Mouse (Mus musculus): ENCODE measurements around the gene Rnd1.
A peak's percentile ranks its signal among the peaks of the same experiment; 100 is the strongest.

Rnd1 gene

GRCm38 (mm10) chr15:98677977-98678376 lies 716 bp upstream of the Rnd1 start:
- ATAC-seq (ENCODE audit: low TSS enrichment), result no peak

- no peak for ATAC-seq (ENCODE audit: low TSS enrichment)
Measured at GRCm38 (mm10) chr15:98676471-98676870, 790 bp downstream of the Rnd1 start.

GRCm38 (mm10) chr15:98675634-98676250 lies 1.5 kb downstream of the Rnd1 start:
- peak; percentile 42 for ATAC-seq (ENCODE audit: low TSS enrichment)

- 0 out of 2 replicates have a peak, but pooled peaks have one; percentile 31 for ATAC-seq (ENCODE audit: low TSS enrichment)
Measured at GRCm38 (mm10) chr15:98674994-98675545, 2.2 kb downstream of the Rnd1 start.

- ATAC-seq (ENCODE audit: low TSS enrichment), result no peak
Measured at GRCm38 (mm10) chr15:98674284-98674993, 2.8 kb downstream of the Rnd1 start.

- ATAC-seq (ENCODE audit: low TSS enrichment), result no peak
Measured at GRCm38 (mm10) chr15:98673732-98674131, 3.5 kb downstream of the Rnd1 start.

- ATAC-seq (ENCODE audit: low TSS enrichment), result no peak
Measured at GRCm38 (mm10) chr15:98672592-98672991, 4.7 kb downstream of the Rnd1 start.

GRCm38 (mm10) chr15:98664042-98664907 lies 13.0 kb downstream of the Rnd1 start:
- ATAC-seq (ENCODE audit: low TSS enrichment), result no peak

GRCm38 (mm10) chr15:98662567-98663545 lies 14.4 kb downstream of the Rnd1 start, which contains the start of gene Ddx23:
TSS of gene Ddx23 (minus strand) at chr15:98662894.
- ATAC-seq (ENCODE audit: low TSS enrichment), result peak; percentile 96

- ATAC-seq (ENCODE audit: low TSS enrichment), result peak; percentile 6; the same call in 1 of the 2 replicates
Measured at GRCm38 (mm10) chr15:98662198-98662566, 15.1 kb downstream of the Rnd1 start.

GRCm38 (mm10) chr15:98656982-98657751 lies 20.1 kb downstream of the Rnd1 start:
- ATAC-seq (ENCODE audit: low TSS enrichment), result no peak

- no peak for ATAC-seq (ENCODE audit: low TSS enrichment)
Measured at GRCm38 (mm10) chr15:98652174-98652573, 25.1 kb downstream of the Rnd1 start.

- peak; percentile 56; the same call in 1 of the 2 replicates for ATAC-seq (ENCODE audit: low TSS enrichment)
Measured at GRCm38 (mm10) chr15:98651431-98651830, 25.8 kb downstream of the Rnd1 start.

- peak; percentile 47 for ATAC-seq (ENCODE audit: low TSS enrichment)
Measured at GRCm38 (mm10) chr15:98648071-98648470, 29.2 kb downstream of the Rnd1 start.

- ATAC-seq (ENCODE audit: low TSS enrichment), result no peak
Measured at GRCm38 (mm10) chr15:98647308-98647707, 30.0 kb downstream of the Rnd1 start.

GRCm38 (mm10) chr15:98646737-98647136 lies 30.5 kb downstream of the Rnd1 start:
- no peak for ATAC-seq (ENCODE audit: low TSS enrichment)

GRCm38 (mm10) chr15:98645057-98646026 lies 31.9 kb downstream of the Rnd1 start:
- ATAC-seq (ENCODE audit: low TSS enrichment), result no peak

GRCm38 (mm10) chr15:98644406-98644805 lies 32.9 kb downstream of the Rnd1 start:
- ATAC-seq (ENCODE audit: low TSS enrichment), result peak; percentile 21; the same call in 1 of the 2 replicates

- no peak for ATAC-seq (ENCODE audit: low TSS enrichment)
Measured at GRCm38 (mm10) chr15:98640157-98640556, 37.1 kb downstream of the Rnd1 start.

All from frontal cortex, adult (tissue).